Mouse (Mus musculus): ENCODE measurements around the gene Xpr1.
A peak's percentile ranks its signal among the peaks of the same experiment; 100 is the strongest.
"Not testable (repeated sequence)": the region's sequence is repeated elsewhere in the genome, so short reads cannot be mapped to it uniquely, and the experiment has no call there.

The Xpr1 gene

GRCm38 (mm10) chr1:155335963-155336362 lies 81.3 kb downstream of the Xpr1 start:
- no peak for DNase-seq (ENCODE audit: low read depth, low spot score)

- DNase-seq (ENCODE audit: low read depth, low spot score), result no peak
Measured at GRCm38 (mm10) chr1:155322183-155322582, 95.0 kb downstream of the Xpr1 start.

GRCm38 (mm10) chr1:155320091-155320833 lies 97.0 kb downstream of the Xpr1 start:
- no peak for DNase-seq (ENCODE audit: low read depth, low spot score)

GRCm38 (mm10) chr1:155319513-155319912 lies 97.7 kb downstream of the Xpr1 start:
- DNase-seq (ENCODE audit: low read depth, low spot score), result no peak

- no peak for DNase-seq (ENCODE audit: low read depth, low spot score)
Measured at GRCm38 (mm10) chr1:155311672-155312071, 105.5 kb downstream of the Xpr1 start.

- peak; percentile 17 for DNase-seq (ENCODE audit: low read depth, low spot score)
Measured at GRCm38 (mm10) chr1:155306879-155307278, 110.3 kb downstream of the Xpr1 start.

- DNase-seq (ENCODE audit: low read depth, low spot score), result no peak
Measured at GRCm38 (mm10) chr1:155303402-155303801, 113.8 kb downstream of the Xpr1 start.

- DNase-seq (ENCODE audit: low read depth, low spot score), result no peak
Measured at GRCm38 (mm10) chr1:155297615-155298014, 119.6 kb downstream of the Xpr1 start.

GRCm38 (mm10) chr1:155297203-155297602 lies 120.0 kb downstream of the Xpr1 start:
- no peak for DNase-seq (ENCODE audit: low read depth, low spot score)

GRCm38 (mm10) chr1:155293446-155293845 lies 123.8 kb downstream of the Xpr1 start:
- DNase-seq (ENCODE audit: low read depth, low spot score), result peak; percentile 79

- DNase-seq (ENCODE audit: low read depth, low spot score), result no peak
Measured at GRCm38 (mm10) chr1:155289411-155289810, 127.8 kb downstream of the Xpr1 start.

- no peak for DNase-seq (ENCODE audit: low read depth, low spot score)
Measured at GRCm38 (mm10) chr1:155288033-155288432, 129.2 kb downstream of the Xpr1 start.

- DNase-seq (ENCODE audit: low read depth, low spot score), result no peak
Measured at GRCm38 (mm10) chr1:155283808-155284207, 133.4 kb downstream of the Xpr1 start.

GRCm38 (mm10) chr1:155281003-155281793 lies 136.0 kb downstream of the Xpr1 start:
- DNase-seq (ENCODE audit: low read depth, low spot score), result peak; percentile 89

- no peak for DNase-seq (ENCODE audit: low read depth, low spot score)
Measured at GRCm38 (mm10) chr1:155280306-155280705, 136.9 kb downstream of the Xpr1 start.

GRCm38 (mm10) chr1:155276381-155277033 lies 140.7 kb downstream of the Xpr1 start:
- no peak for DNase-seq (ENCODE audit: low read depth, low spot score)

- DNase-seq (ENCODE audit: low read depth, low spot score), result no peak
Measured at GRCm38 (mm10) chr1:155275793-155276192, 141.4 kb downstream of the Xpr1 start.

GRCm38 (mm10) chr1:155274976-155275375 lies 142.2 kb downstream of the Xpr1 start:
- no peak for DNase-seq (ENCODE audit: low read depth, low spot score)

- no peak for DNase-seq (ENCODE audit: low read depth, low spot score)
Measured at GRCm38 (mm10) chr1:155272953-155273352, 144.3 kb downstream of the Xpr1 start.

- not testable (repeated sequence) for DNase-seq (ENCODE audit: low read depth, low spot score)
Measured at GRCm38 (mm10) chr1:155262496-155262895, 154.7 kb downstream of the Xpr1 start.

GRCm38 (mm10) chr1:155254309-155254708 lies 162.9 kb downstream of the Xpr1 start:
- DNase-seq (ENCODE audit: low read depth, low spot score), result no peak

- DNase-seq (ENCODE audit: low read depth, low spot score), result no peak
Measured at GRCm38 (mm10) chr1:155253126-155253525, 164.1 kb downstream of the Xpr1 start.

Measured in forelimb bud, embryonic 11.5 days (tissue).